Mouse (Mus musculus) E14TG2a.4 (cell line): Measurements from ENCODE around the gene Zfc3h1.

Source experiments
- CTCF ChIP-seq: conservative IDR thresholded peaks from 2 replicates; pipeline ENCODE4 v1.5.1; 2014; ENCODE audit warnings: low read length
- NANOG ChIP-seq: IDR thresholded peaks from 2 replicates; pipeline ENCODE4 v1.6.1; 2014; ENCODE audit warnings: borderline replicate concordance, low read length, mixed read lengths
- POU5F1 ChIP-seq: IDR thresholded peaks from 2 replicates; pipeline ENCODE4 v1.6.1; 2014; ENCODE audit warnings: low read length, borderline replicate concordance

- TF ChIP-seq CTCF (no peak), POU5F1 (no peak), NANOG (no peak)
Measured at GRCm38 (mm10) chr10:115342771-115343425, 41.9 kb upstream of the Zfc3h1 start.
